Mouse (Mus musculus): ENCODE results near the gene Slc18a3.

DNA sequence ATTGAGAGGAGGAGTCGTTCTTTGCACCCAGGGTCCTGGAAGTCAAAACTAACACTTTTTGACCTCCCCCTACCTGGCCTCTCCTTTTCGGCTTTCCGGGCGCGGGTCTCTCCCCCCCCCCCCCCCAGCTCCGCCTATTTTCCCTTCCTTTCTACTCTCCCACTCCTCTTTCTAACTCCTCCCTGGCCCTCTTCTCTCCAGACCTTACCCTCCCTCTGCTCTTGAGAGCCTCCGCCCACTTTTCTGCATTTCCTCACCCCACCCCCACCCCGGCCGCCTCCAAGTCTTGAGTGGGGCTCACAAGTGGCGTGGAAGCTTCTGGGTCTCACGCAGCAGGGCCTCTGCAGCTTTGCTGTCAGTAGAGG is 838 bp upstream of the Slc18a3 start:
- no peak for TF ChIP-seq CTCF (IDR thresholded peaks at IDR 0.05; ENCODE audit: control insufficient read depth, insufficient read depth, low read length)
- TF ChIP-seq POLR2A (IDR thresholded peaks at IDR 0.05; ENCODE audit: borderline replicate concordance, control insufficient read depth, low read depth, low read length) = no peak

Measured in bone marrow, adult 2 months (tissue).